ENCODE assay signal across 27 mouse cellular contexts in genomic region chr12:59456175-59456851, GRCm38 (mm10).
DNase-seq lines count a peak whose midpoint lies in the region; ATAC-seq and TF ChIP-seq lines count a peak whose summit lies in the region.
"Had no signal": no experiment of that assay in that cellular context is flagged by ENCODE, and none has a peak within 500 bp of the region (broad histone marks: within the 10 kb centered on the region; RNA-seq: fewer than 3 reads in every experiment).

No protein-coding gene starts in this region.

- H3K4me2 ChIP-seq in forebrain, embryonic 16.5 days (ENCODE audit: low read length), result no peak overlapping the region
- no peak overlapping the region for H3K4me2 ChIP-seq in forebrain, embryonic 15.5 days (replicated peaks)
- H3K4me2 ChIP-seq in midbrain, embryonic 14.5 days (ENCODE audit: low read length), result no peak overlapping the region
- no peak overlapping the region for H3K4me2 ChIP-seq in midbrain, embryonic 13.5 days (replicated peaks)
- H3K4me2 ChIP-seq: embryonic facial prominence, embryonic 15.5 days; heart, embryonic 15.5 days; liver, embryonic 13.5 days; lung, embryonic 14.5 days; neural tube, embryonic 13.5 days had no signal

- intact Hi-C loops in heart, postnatal 36 days (cut with DNase I), result no loop called here

- H3K27ac ChIP-seq in forebrain, embryonic 16.5 days (ENCODE audit: low read length), result no peak overlapping the region
- H3K27ac ChIP-seq in forebrain, embryonic 15.5 days (replicated peaks), result no peak overlapping the region; the same call in 1 of the 2 replicates
- peak overlapping the region; percentile 63 for H3K27ac ChIP-seq in layer of hippocampus, adult 2 months
- H3K27ac ChIP-seq in midbrain, embryonic 14.5 days (replicated peaks; ENCODE audit: low read depth, low read length), result no peak overlapping the region
- no peak overlapping the region for H3K27ac ChIP-seq in midbrain, embryonic 13.5 days
- H3K27ac ChIP-seq: embryonic facial prominence, embryonic 15.5 days; heart, embryonic 15.5 days; liver, embryonic 13.5 days; macrophage; neural tube, embryonic 13.5 days had no signal

- peaks cover 11% of the 10 kb centered on the region for H3K4me1 ChIP-seq in forebrain, embryonic 16.5 days (replicated peaks; ENCODE audit: control insufficient read depth, insufficient read depth, low read length)
- H3K4me1 ChIP-seq in forebrain, embryonic 15.5 days, result peaks cover 13% of the 10 kb centered on the region
- no peaks in the 10 kb centered on the region for H3K4me1 ChIP-seq in midbrain, embryonic 14.5 days (ENCODE audit: control insufficient read depth, insufficient read depth, low read length)
- no peaks in the 10 kb centered on the region for H3K4me1 ChIP-seq in midbrain, embryonic 13.5 days (replicated peaks)
- H3K4me1 ChIP-seq: embryonic facial prominence, embryonic 15.5 days; heart, embryonic 15.5 days; liver, embryonic 13.5 days; neural tube, embryonic 13.5 days had no signal

- ATAC-seq in forebrain, embryonic 16.5 days, result peak; percentile 36
- ATAC-seq in forebrain, embryonic 15.5 days (replicated peaks), result no peak
- ATAC-seq in midbrain, embryonic 14.5 days (ENCODE audit: low FRiP score, low TSS enrichment), result no peak
- no peak for ATAC-seq in midbrain, embryonic 13.5 days
- ATAC-seq: inflammation-experienced regulatory T-cells, adult 6 months had no signal

- no peak for DNase-seq in layer of hippocampus, adult 2 months (ENCODE audit: low spot score in 2 of 2)
- no peak for DNase-seq in layer of hippocampus, adult 9-11 months
- DNase-seq in midbrain, embryonic 14.5 days, result peak; percentile 23
- DNase-seq in retina, embryonic 14.5 days (ENCODE audit: low spot score), result peak; percentile 53
- DNase-seq in heart, postnatal 36 days, result no peak
- DNase-seq: adrenal gland, adult 2 months; B cell, adult 2 months; cerebellum, adult 18-20 months; heart, postnatal 4 days; kidney, adult 18-20 months; kidney, postnatal 4 days; liver, embryonic 13.5 days; lung, embryonic 14.5 days; right cerebral cortex, adult 18-20 months; right cerebral cortex, postnatal 4 days; thymus, postnatal 14 days had no signal

- no peak overlapping the region for H3K9ac ChIP-seq in forebrain, embryonic 16.5 days (replicated peaks; ENCODE audit: low read depth, low read length)
- no peak overlapping the region for H3K9ac ChIP-seq in forebrain, embryonic 15.5 days (replicated peaks)
- H3K9ac ChIP-seq in midbrain, embryonic 14.5 days (replicated peaks; ENCODE audit: low read length), result no peak overlapping the region
- H3K9ac ChIP-seq in midbrain, embryonic 13.5 days (replicated peaks), result no peak overlapping the region
- H3K9ac ChIP-seq: embryonic facial prominence, embryonic 15.5 days; heart, embryonic 15.5 days; liver, embryonic 13.5 days; lung, embryonic 14.5 days; neural tube, embryonic 13.5 days had no signal

- H3K27me3 ChIP-seq in forebrain, embryonic 16.5 days (replicated peaks; ENCODE audit: control insufficient read depth, insufficient read depth, low read length), result no peaks in the 10 kb centered on the region
- H3K27me3 ChIP-seq in forebrain, embryonic 15.5 days, result no peaks in the 10 kb centered on the region
- no peaks in the 10 kb centered on the region for H3K27me3 ChIP-seq in midbrain, embryonic 14.5 days (ENCODE audit: control insufficient read depth, insufficient read depth, low read length)
- no peaks in the 10 kb centered on the region for H3K27me3 ChIP-seq in midbrain, embryonic 13.5 days
- H3K27me3 ChIP-seq: CH12.LX; embryonic facial prominence, embryonic 15.5 days; heart, embryonic 15.5 days; liver, embryonic 13.5 days; neural tube, embryonic 13.5 days had no signal

- no peak overlapping the region for H3K4me3 ChIP-seq in forebrain, embryonic 16.5 days (replicated peaks; ENCODE audit: low read length)
- no peak overlapping the region for H3K4me3 ChIP-seq in forebrain, embryonic 15.5 days
- no peak overlapping the region for H3K4me3 ChIP-seq in layer of hippocampus, adult 2 months
- H3K4me3 ChIP-seq in midbrain, embryonic 14.5 days (replicated peaks; ENCODE audit: low read depth, low read length), result no peak overlapping the region
- H3K4me3 ChIP-seq in midbrain, embryonic 13.5 days (replicated peaks), result no peak overlapping the region
- H3K4me3 ChIP-seq: embryonic facial prominence, embryonic 15.5 days; heart, embryonic 15.5 days; liver, embryonic 13.5 days; myocyte; neural tube, embryonic 13.5 days had no signal

- no peaks in the 10 kb centered on the region for H3K36me3 ChIP-seq in forebrain, embryonic 16.5 days (ENCODE audit: control insufficient read depth, insufficient read depth)
- no peaks in the 10 kb centered on the region for H3K36me3 ChIP-seq in forebrain, embryonic 15.5 days
- no peaks in the 10 kb centered on the region for H3K36me3 ChIP-seq in midbrain, embryonic 14.5 days (ENCODE audit: control insufficient read depth, insufficient read depth, low read length)
- no peaks in the 10 kb centered on the region for H3K36me3 ChIP-seq in midbrain, embryonic 13.5 days
- H3K36me3 ChIP-seq: embryonic facial prominence, embryonic 15.5 days; G1E; heart, embryonic 15.5 days; liver, embryonic 13.5 days; neural tube, embryonic 13.5 days had no signal

- no peaks in the 10 kb centered on the region for H3K9me3 ChIP-seq in forebrain, embryonic 16.5 days (ENCODE audit: control insufficient read depth, low read length)
- H3K9me3 ChIP-seq in forebrain, embryonic 15.5 days, result no peaks in the 10 kb centered on the region
- no peaks in the 10 kb centered on the region for H3K9me3 ChIP-seq in midbrain, embryonic 14.5 days (ENCODE audit: control insufficient read depth, low read length)
- H3K9me3 ChIP-seq in midbrain, embryonic 13.5 days, result no peaks in the 10 kb centered on the region
- H3K9me3 ChIP-seq: embryonic facial prominence, embryonic 15.5 days; G1E; heart, embryonic 15.5 days; neural tube, embryonic 13.5 days had no signal

- 18% methylated on average over 5 of the region's 5 CpGs for WGBS in forebrain, embryonic 16.5 days
- WGBS in forebrain, embryonic 15.5 days, result 15% methylated on average over 5 of the region's 5 CpGs
- 54% methylated on average over 5 of the region's 5 CpGs for WGBS in midbrain, embryonic 14.5 days
- 47% methylated on average over 5 of the region's 5 CpGs for WGBS in midbrain, embryonic 13.5 days

- no peak for TF ChIP-seq CTCF in layer of hippocampus, adult 2 months (conservative IDR thresholded peaks at IDR 0.05)

Comparison
In these comparisons a context has a peak if more than half of its experiments do, and no peak if none do; other contexts are left out.
1. DNase-seq: peak in midbrain, embryonic 14.5 days (single experiment) and retina, embryonic 14.5 days (single experiment); none in layer of hippocampus, adult 2 months (0 of 2), layer of hippocampus, adult 9-11 months (single experiment) and heart, postnatal 36 days (0 of 2).